8 mouse cellular contexts compared by ENCODE assay signal in the genomic region with DNA sequence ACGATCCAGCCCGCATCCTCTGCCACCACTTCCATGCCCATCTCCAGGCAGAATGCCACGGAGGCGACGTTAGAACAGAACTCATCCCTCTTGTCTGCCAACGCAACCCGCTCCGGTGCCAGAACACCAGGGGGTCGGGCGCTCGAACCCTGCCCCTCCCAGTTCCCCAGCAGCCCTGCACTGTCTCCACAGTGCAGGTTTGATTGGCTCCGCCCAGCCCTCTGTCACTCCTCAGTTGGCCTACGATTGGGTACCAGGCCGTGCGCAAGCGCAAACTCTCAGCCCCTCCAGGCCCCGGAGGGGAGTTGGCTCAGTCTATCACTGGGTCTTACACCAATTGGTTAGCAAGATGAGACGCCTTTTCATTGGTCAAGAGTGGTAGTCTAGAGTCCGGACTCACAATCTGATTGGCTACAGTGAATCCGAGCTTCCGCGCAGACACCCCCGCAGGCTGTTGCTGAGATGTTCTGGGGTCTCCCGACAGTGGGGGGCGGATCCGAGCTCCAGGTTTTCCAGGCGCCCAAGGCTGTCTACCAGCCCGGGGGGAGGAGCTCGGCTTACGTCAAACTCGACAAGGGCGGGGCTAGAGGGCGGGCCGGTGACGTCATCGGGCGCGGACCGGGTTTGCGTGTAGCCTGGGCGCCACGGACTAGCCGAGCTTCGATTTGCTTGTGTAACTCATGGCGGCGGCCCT. TPM values are rescaled to one million over a fixed set of nuclear protein-coding genes. Genes with fewer than 3 reads are reported as not detected.
DNase-seq lines count a peak whose midpoint lies in the region; ATAC-seq and TF ChIP-seq lines count a peak whose summit lies in the region.

No protein-coding gene starts in this region.

- under 1% methylated on average over 46 of the region's 46 CpGs for WGBS in hindbrain, embryonic 11.5 days

- peak overlapping the region; percentile 79 for H3K4me2 ChIP-seq in hindbrain, embryonic 11.5 days (replicated peaks; ENCODE audit: low read depth, low read length)

- TF ChIP-seq CTCF in Patski (IDR thresholded peaks at IDR 0.05) = no peak

- H3K27me3 ChIP-seq in Patski = no peaks in the 10 kb centered on the region
- H3K27me3 ChIP-seq in hindbrain, embryonic 11.5 days (ENCODE audit: control insufficient read depth, insufficient read depth, low read length) = no peaks in the 10 kb centered on the region

- no peaks in the 10 kb centered on the region for H3K36me3 ChIP-seq in hindbrain, embryonic 11.5 days (ENCODE audit: control insufficient read depth, insufficient read depth, low read length)

- peak overlapping the region; percentile 85 for H3K9ac ChIP-seq in hindbrain, embryonic 11.5 days (ENCODE audit: low read depth, low read length)

- CTCF ChIA-PET in Patski (lab: Charles Lee) = no interaction called here

- POLR2A ChIA-PET in Patski (lab: Charles Lee) = no interaction called here

- no peaks in the 10 kb centered on the region for H3K4me1 ChIP-seq in hindbrain, embryonic 11.5 days (replicated peaks; ENCODE audit: control insufficient read depth, insufficient read depth, low read length)

- peak overlapping the region; percentile 79 for H3K4me3 ChIP-seq in hindbrain, embryonic 11.5 days (ENCODE audit: low read depth, low read length)

- in situ Hi-C loops in Patski (cut with MboI; ENCODE audit: low pct_unique_long_range_greater_than_20kb) = loop anchor here (5.0 to 25.0 kb wide), 2 partner anchors 205 to 1635 kb away; a partner anchor contains a TSS

- peak overlapping the region; percentile 93 for H3K27ac ChIP-seq in hindbrain, embryonic 11.5 days (ENCODE audit: low read depth, low read length)

- H3K9me3 ChIP-seq in hindbrain, embryonic 11.5 days (ENCODE audit: control insufficient read depth, low read length) = no peaks in the 10 kb centered on the region

- ATAC-seq in Patski = peak; percentile 93
- ATAC-seq in hindbrain, embryonic 11.5 days (ENCODE audit: low FRiP score) = peak; percentile 96

- peak; percentile 99 for DNase-seq in Patski (ENCODE audit: low read depth, low spot score)
- peak; percentile 99 for DNase-seq in cerebellum, adult 9-11 months
- DNase-seq in frontal cortex, adult 2 months (ENCODE audit: extremely low spot score in 1 of 2, low spot score in 1 of 2) = peak; percentile 99
- peak; percentile 98 for DNase-seq in hindbrain, embryonic 11.5 days (ENCODE audit: low spot score)
- DNase-seq in layer of hippocampus, postnatal 10 days (ENCODE audit: low spot score in 2 of 2) = peak; percentile 99 to 100
- peak; percentile 99 for DNase-seq in lung, postnatal 10 days
- peak; percentile 99 for DNase-seq in retina, embryonic 14.5 days (ENCODE audit: low spot score)
- DNase-seq in thymus, postnatal 4 days = peak; percentile 99

RNA-seq across cellular contexts. Expression of a gene that starts 0.8 kb away (rescaled TPM):
- polyA plus RNA-seq in Patski (2021) = 9.5 TPM
- polyA plus RNA-seq in frontal cortex, adult 2 months (2012; rRNA removed) = 69.1 and 74.0 TPM in 2 replicates
- polyA plus RNA-seq in hindbrain, embryonic 11.5 days (2014; fragmentation: Nextera tagmentation; extraction: Ambion mirVana) = 19.2 and 20.1 TPM in 2 replicates
- 10 to 100 TPM; 79.1 to 87.2 TPM for total RNA-seq in layer of hippocampus, postnatal 10 days (2021)

Comparison
In these comparisons a context has a peak if more than half of its experiments do, and no peak if none do; other contexts are left out.
1. Peak in every context shown above with its lines: DNase-seq, ATAC-seq, H3K4me3 ChIP-seq and H3K27ac ChIP-seq.